Mouse (Mus musculus) sigmoid colon, adult 10 weeks (tissue): ENCODE data around the gene BC053393. TPM values are rescaled to one million over a fixed set of nuclear protein-coding genes. Genes with fewer than 3 reads are reported as not detected.

ENCODE experiments used
- polyA plus RNA-seq: library from polyadenylated mRNA; stranded (reverse); fragments of 350-450 nt; fragmentation: Illumina TruSeq; extraction: RNeasy Lipid Tissue Mini Kit (QIAGEN cat#74804); gene quantifications from one replicate; pipeline ENCODE4 v1.2.3, GENCODE M21; 2014; ENCODE audit warnings: low read depth, low replicate concordance

Gene BC053393
- not detected for polyA plus RNA-seq

DNA sequence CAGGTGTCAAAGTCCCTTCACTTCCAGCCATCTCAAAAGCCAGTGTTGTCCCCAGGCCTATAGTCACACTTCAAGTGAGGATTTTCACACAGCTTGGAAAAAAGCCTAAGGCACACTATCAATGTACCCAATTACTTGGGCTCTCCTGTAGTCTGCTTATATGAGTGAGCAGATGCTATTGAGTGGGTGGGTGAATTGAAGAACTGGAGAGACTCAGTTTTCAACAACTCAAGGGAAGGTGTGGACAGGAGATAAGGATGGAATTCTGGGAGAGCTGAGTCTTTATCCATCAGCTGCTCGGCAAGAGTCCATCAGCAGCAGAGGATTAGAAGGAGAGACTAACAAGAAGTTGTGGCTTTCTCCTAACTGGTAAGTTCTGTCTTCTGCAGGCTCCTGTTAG lies at the start of gene BC053393:
Gene BC053393 (plus strand): TSS at position 210 of the 400 bp plus-strand sequence.

DNA sequence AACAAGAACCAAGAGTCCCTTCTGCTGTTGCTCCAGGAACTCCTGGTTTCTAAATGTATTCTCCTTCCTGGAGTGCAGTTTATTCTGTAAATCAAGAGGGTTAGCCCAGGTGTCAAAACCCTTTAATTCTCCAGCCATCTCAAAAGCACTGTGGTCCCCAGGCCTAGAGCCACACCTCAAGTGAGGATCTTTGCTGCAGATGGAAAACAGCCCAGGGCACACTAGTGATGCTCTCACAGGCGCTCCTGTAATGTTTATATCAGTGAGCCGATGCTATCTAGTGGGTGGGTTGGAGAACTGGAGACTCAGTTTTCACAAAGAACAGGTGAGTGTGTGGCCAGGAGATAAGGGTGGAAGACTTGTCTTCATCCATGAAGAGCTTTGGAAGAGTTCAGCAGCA lies 47.4 kb upstream of the BC053393 start, which contains the start of gene Gm12169:
Gene Gm12169 (plus strand): TSS at position 301 of the 400 bp plus-strand sequence.

DNA sequence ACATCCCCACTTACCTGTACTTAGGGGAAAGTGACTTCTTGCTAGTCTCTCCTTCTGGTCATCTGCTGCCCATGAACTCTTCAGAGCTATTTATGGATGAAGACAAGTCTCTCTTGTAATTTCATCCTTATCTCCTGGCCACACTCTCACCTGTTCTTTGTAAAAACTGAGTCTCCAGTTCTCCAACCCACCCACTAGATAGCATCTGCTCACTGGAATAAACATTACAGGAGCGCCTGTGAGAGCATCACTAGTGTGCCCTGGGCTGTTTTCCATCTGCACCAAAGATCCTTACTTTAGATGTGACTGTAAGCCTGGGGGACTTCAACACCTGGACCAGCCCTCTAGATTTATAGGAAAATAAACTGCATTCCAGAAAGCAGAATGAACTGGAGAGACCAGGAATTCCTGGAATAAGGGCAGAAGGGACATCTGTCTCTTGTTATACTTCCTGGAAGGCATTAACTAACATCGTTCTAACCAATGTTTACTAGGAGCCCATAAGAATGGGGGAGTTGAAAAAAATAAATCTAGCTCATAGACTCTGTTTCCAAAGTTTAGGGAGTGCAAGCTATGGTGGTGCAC lies 58.0 kb downstream of the BC053393 start, which contains the start of gene Dppa1:
Gene Dppa1 (minus strand): TSS at position 51 of the 585 bp plus-strand sequence.

Other genes with a start within 250 kb of the BC053393 start
- gene Itk, start 182.0 kb upstream of the BC053393 start, polyA plus RNA-seq, result 0.91 TPM
- not detected for gene Fam71b, start 175.0 kb upstream of the BC053393 start, polyA plus RNA-seq
- gene Med7, start 134.6 kb upstream of the BC053393 start, polyA plus RNA-seq, result 102 TPM
- gene Havcr2, start 116.6 kb upstream of the BC053393 start, polyA plus RNA-seq, result 2.3 TPM
- not detected for gene Gm12169, start 47.3 kb upstream of the BC053393 start, polyA plus RNA-seq
- not detected for gene Dppa1, start 57.7 kb downstream of the BC053393 start, polyA plus RNA-seq
- gene Timd2, start 135.5 kb downstream of the BC053393 start, polyA plus RNA-seq, result not detected
- gene Havcr1, start 163.5 kb downstream of the BC053393 start, polyA plus RNA-seq, result 0.76 TPM
- 4.9 TPM for gene Timd4, start 239.3 kb downstream of the BC053393 start, polyA plus RNA-seq